Mouse (Mus musculus) embryonic fibroblast, embryonic 13.5 days (primary cell): ENCODE data around the gene Rere.

ENCODE experiments used
- CTCF ChIP-seq: IDR thresholded peaks from 2 replicates; pipeline ENCODE4 v1.5.1; 2011; ENCODE audit warnings: mild to moderate bottlenecking, control low read depth, low read length, moderate library complexity, borderline replicate concordance; ENCODE audit not compliant: insufficient read depth
- POLR2A ChIP-seq: IDR thresholded peaks from 2 replicates; pipeline ENCODE4 v1.6.1; 2011; ENCODE audit warnings: low read depth, mild to moderate bottlenecking, control low read depth, low read length, moderate library complexity

- TF ChIP-seq CTCF (no peak), POLR2A (no peak)
These were observed 115.6 kb downstream of the Rere start for GRCm38 (mm10) chr4:150396826-150397620.
